Mouse (Mus musculus) stomach, postnatal 0 days (tissue): Measurements from ENCODE around the gene Tecta. TPM values are rescaled to one million over a fixed set of nuclear protein-coding genes. Genes with fewer than 3 reads are reported as not detected.

Experiments
- ATAC-seq: fragments of 200-750 bp; cut with Nextera tagmentation; 2 replicates; pipeline ENCODE4 v1.8.0; 2017; ENCODE audit not compliant: low FRiP score, low TSS enrichment
- DNase-seq: peaks from one replicate; pipeline ENCODE4 v3.0.0-alpha.2; 2016; ENCODE audit warnings: low spot score
- H3K27ac ChIP-seq: fragments of 300-500 bp; sonication (generic); replicated peaks from 2 replicates; pipeline ENCODE4 v1.5.1; 2014; ENCODE audit warnings: mild to moderate bottlenecking, control low read depth
- H3K27me3 ChIP-seq: fragments of 300-500 bp; sonication (generic); 2 replicates; pipeline ENCODE4 v1.6.1; 2014; ENCODE audit warnings: low read length; ENCODE audit not compliant: control insufficient read depth, insufficient read depth
- H3K36me3 ChIP-seq: fragments of 300-500 bp; sonication (generic); 2 replicates; pipeline ENCODE4 v1.6.1; 2014; ENCODE audit warnings: low read length, mixed read lengths; ENCODE audit not compliant: control insufficient read depth, insufficient read depth
- H3K4me1 ChIP-seq: fragments of 300-500 bp; sonication (generic); replicated peaks from 2 replicates; pipeline ENCODE4 v1.6.1; 2014; ENCODE audit warnings: antibody characterized with exemption; ENCODE audit not compliant: control insufficient read depth, insufficient read depth
- H3K4me2 ChIP-seq: fragments of 300-500 bp; sonication (generic); replicated peaks from 2 replicates; pipeline ENCODE4 v1.6.1; 2014; ENCODE audit warnings: low read depth, mild to moderate bottlenecking, control low read depth, moderate library complexity
- H3K4me3 ChIP-seq: fragments of 300-500 bp; sonication (generic); 2 replicates; pipeline ENCODE4 v1.5.1; 2014; ENCODE audit warnings: low read depth, low read length, control low read depth
- H3K9ac ChIP-seq: fragments of 300-500 bp; sonication (generic); 2 replicates; pipeline ENCODE4 v1.6.1; 2014; ENCODE audit warnings: mild to moderate bottlenecking, low read length, control low read depth, mixed read lengths
- H3K9me3 ChIP-seq: fragments of 300-500 bp; sonication (generic); 2 replicates; pipeline ENCODE4 v1.6.1; 2016; ENCODE audit warnings: low read length; ENCODE audit not compliant: control insufficient read depth
- CTCF ChIP-seq: IDR thresholded peaks from 2 replicates; pipeline ENCODE4 v1.5.1; 2016; ENCODE audit warnings: antibody characterized with exemption, low read depth, mild to moderate bottlenecking, moderate library complexity
- EP300 ChIP-seq: optimal IDR thresholded peaks from 2 replicates; pipeline ENCODE3; 2016; ENCODE audit warnings: antibody characterized with exemption
- WGBS: fragments of 180-500 bp; shearing (Covaris S2); extraction: QIAGEN DNeasy Blood & Tissue Kit; methylation state at CpG from one replicate; pipeline ENCODE4 v1.1.7; 2014; 5-methylcytosine and 5-hydroxymethylcytosine counted together
- polyA plus RNA-seq: library from polyadenylated mRNA; unstranded; fragments of >200 nt; fragmentation: Nextera tagmentation; extraction: Ambion mirVana; gene quantifications from 2 replicates; pipeline ENCODE4 v1.2.1, GENCODE M21; 2015

Tecta gene
- polyA plus RNA-seq, 1 experiment from 2014 or later: 0.05 TPM

DNA sequence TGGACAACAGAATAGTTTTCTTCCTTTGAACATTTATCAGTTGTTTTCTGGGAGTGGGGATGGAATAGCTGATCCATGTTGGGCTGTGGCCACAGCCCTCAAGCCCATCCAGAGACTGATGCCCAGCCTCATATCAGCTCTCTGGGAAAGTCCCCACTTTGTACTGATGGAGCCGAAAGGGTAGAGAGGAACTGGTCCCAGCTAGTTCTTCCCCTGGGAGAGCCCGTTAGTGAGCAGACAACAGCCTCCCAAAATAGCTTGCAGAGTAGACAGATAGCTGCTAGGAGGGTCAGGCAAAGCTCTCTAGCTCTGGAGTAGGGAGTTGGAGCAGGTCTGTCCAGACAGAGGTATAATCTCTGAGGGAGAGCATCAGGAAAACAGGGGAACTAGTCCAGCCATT, 3.6 kb downstream of the Tecta start:
- H3K27ac ChIP-seq: no peak overlapping the region
- TF ChIP-seq CTCF: no peak
- no peak for TF ChIP-seq EP300
- H3K27me3 ChIP-seq: no peaks in the 10 kb centered on the region
- H3K4me1 ChIP-seq: no peaks in the 10 kb centered on the region
- H3K4me2 ChIP-seq: no peak overlapping the region
- DNase-seq (no peak), ATAC-seq (no peak)
- H3K9me3 ChIP-seq: no peaks in the 10 kb centered on the region
- no peak overlapping the region for H3K4me3 ChIP-seq
- WGBS: 80% methylated on average over 2 of the region's 2 CpGs
- H3K9ac ChIP-seq: no peak overlapping the region
- no peaks in the 10 kb centered on the region for H3K36me3 ChIP-seq

DNA sequence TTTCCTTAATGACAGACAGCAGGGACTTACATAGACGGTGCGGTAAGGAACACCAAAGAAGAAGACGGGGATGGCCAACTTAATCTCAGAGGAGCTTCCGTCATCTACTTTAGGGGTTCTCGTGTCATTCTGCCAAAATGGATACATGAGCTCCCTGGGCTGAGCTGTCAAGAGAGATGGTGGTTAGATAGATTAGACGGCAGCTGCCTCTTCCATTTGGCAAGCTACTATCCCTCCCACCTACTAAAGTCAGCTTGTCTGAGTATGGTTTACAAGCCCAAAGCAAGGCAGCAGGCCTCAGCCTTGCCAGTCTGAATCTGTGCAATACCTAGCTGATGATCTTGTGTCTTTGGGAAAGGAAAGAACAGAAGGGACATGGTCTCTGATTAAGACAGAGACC, 4.8 kb downstream of the Tecta start:
- no peak overlapping the region for H3K4me2 ChIP-seq
- H3K27me3 ChIP-seq: no peaks in the 10 kb centered on the region
- H3K36me3 ChIP-seq: no peaks in the 10 kb centered on the region
- TF ChIP-seq CTCF (no peak), EP300 (no peak)
- no peak for DNase-seq
- H3K4me3 ChIP-seq: no peak overlapping the region
- no peaks in the 10 kb centered on the region for H3K4me1 ChIP-seq
- no peak for ATAC-seq
- no peak overlapping the region for H3K27ac ChIP-seq
- H3K9me3 ChIP-seq: no peaks in the 10 kb centered on the region
- H3K9ac ChIP-seq: no peak overlapping the region
- WGBS: 80% methylated on average over 6 of the region's 6 CpGs

DNA sequence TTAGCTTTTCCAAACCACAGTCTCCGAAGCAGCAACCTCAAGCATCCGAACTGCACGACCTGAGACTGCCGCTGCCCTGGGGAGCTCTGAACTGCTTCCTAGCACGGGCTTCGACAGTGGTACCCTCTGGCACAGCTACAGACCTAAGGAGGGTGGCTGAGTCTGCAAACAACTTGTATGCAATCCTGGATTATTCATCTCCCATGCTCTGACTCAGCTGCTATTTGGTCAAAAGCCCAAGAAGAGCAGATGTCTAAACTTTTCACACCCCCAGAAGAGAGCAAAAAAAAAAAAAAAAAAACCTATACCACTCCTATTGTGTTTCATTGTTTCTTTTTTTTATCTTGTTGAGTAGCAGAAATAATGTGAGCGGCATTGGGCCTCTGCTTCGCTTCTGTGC, 5.4 kb downstream of the Tecta start:
- Histone ChIP-seq H3K27ac (no peak overlapping the region), H3K27me3 (no peaks in the 10 kb centered on the region), H3K9ac (no peak overlapping the region), H3K36me3 (no peaks in the 10 kb centered on the region), H3K9me3 (no peaks in the 10 kb centered on the region), H3K4me2 (no peak overlapping the region), H3K4me3 (no peak overlapping the region), H3K4me1 (no peaks in the 10 kb centered on the region)
- TF ChIP-seq EP300 (no peak), CTCF (no peak)
- no peak for DNase-seq
- no peak for ATAC-seq
- 86% methylated on average over 8 of the region's 8 CpGs for WGBS

DNA sequence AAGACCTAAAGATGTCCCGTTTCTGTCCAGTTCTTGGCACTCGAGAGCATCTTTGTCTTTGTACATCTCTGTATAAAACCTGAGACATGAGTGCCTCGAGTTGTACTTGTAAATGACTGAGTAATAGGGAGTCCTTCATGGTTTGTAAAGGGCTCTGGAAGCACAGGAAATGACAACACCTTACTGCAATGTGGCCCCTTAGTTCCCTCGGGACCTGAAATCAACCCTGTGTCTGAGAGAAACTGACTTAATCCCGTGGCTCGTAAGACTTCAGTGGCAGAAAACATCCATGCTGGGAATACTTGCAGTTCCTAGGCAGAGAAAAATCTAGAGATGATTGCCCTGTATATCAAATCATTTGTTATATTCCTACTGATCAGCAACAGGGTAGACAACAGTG, 6.8 kb downstream of the Tecta start:
- no peak for TF ChIP-seq CTCF
- no peak for TF ChIP-seq EP300
- Histone ChIP-seq H3K4me1 (no peaks in the 10 kb centered on the region), H3K4me3 (no peak overlapping the region), H3K4me2 (no peak overlapping the region), H3K36me3 (no peaks in the 10 kb centered on the region), H3K9me3 (no peaks in the 10 kb centered on the region), H3K9ac (no peak overlapping the region), H3K27ac (no peak overlapping the region), H3K27me3 (no peaks in the 10 kb centered on the region)
- DNase-seq: no peak
- 54% methylated on average over 6 of the region's 6 CpGs for WGBS
- ATAC-seq: no peak

- 41% methylated on average over 4 of the region's 4 CpGs for WGBS
- Histone ChIP-seq H3K9me3 (no peaks in the 10 kb centered on the region), H3K27me3 (no peaks in the 10 kb centered on the region), H3K4me2 (no peak overlapping the region), H3K4me1 (no peaks in the 10 kb centered on the region), H3K27ac (no peak overlapping the region), H3K4me3 (no peak overlapping the region), H3K9ac (no peak overlapping the region), H3K36me3 (no peaks in the 10 kb centered on the region)
- ATAC-seq: no peak
- DNase-seq: no peak
- TF ChIP-seq CTCF (peak; percentile 64), EP300 (no peak)
Measured at GRCm38 (mm10) chr9:42388490-42388889, 11.2 kb downstream of the Tecta start.

DNA sequence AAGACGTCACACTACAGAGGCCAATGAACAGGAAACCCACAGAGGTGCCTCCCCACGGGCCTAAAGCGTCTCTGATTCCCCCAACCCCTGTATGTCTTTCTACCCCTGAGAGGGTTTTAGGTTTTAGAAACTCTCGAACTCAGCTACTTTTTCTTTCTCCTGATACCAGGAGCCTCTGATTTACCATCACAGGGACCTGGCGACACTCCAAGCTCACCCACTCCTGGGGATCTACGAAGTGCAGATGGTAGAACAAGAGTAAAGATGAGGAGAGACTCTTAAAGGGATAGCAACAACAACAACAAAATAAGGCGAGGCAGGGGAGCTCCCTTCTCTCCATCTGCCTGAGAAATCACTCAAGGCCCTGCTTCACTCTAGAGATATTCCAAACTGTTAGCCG, 12.7 kb downstream of the Tecta start:
- H3K27ac ChIP-seq: no peak overlapping the region
- WGBS: 71% methylated on average over 8 of the region's 8 CpGs
- H3K9me3 ChIP-seq: no peaks in the 10 kb centered on the region
- no peaks in the 10 kb centered on the region for H3K27me3 ChIP-seq
- H3K9ac ChIP-seq: no peak overlapping the region
- H3K4me1 ChIP-seq: no peaks in the 10 kb centered on the region
- H3K36me3 ChIP-seq: no peaks in the 10 kb centered on the region
- no peak overlapping the region for H3K4me3 ChIP-seq
- no peak overlapping the region for H3K4me2 ChIP-seq
- no peak for ATAC-seq
- no peak for DNase-seq
- no peak for TF ChIP-seq CTCF
- TF ChIP-seq EP300: no peak
